Mouse (Mus musculus): ENCODE measurements around the gene Kifc5b. TPM values are rescaled to one million over a fixed set of nuclear protein-coding genes. Genes with fewer than 3 reads are reported as not detected.
"Not testable (repeated sequence)": the region's sequence is repeated elsewhere in the genome, so short reads cannot be mapped to it uniquely, and the experiment has no call there.

Gene Kifc5b
- polyA plus RNA-seq, 1 experiment from 2014 or later: 9.1 TPM

GRCm38 (mm10) chr17:26887926-26888325 is 29.0 kb upstream of the Kifc5b start:
- Histone ChIP-seq H3K9me3 (no peaks in the 10 kb centered on the region), H3K4me1 (peaks cover 23% of the 10 kb centered on the region), H3K4me2 (replicated peaks) (no peak overlapping the region), H3K27me3 (peaks cover 38% of the 10 kb centered on the region), H3K9ac (replicated peaks) (no peak overlapping the region), H3K4me3 (no peak overlapping the region), H3K27ac (replicated peaks) (no peak overlapping the region), H3K36me3 (no peaks in the 10 kb centered on the region)
- WGBS: 42% methylated on average over 3 of the region's 3 CpGs
- no peak for ATAC-seq (ENCODE audit: low FRiP score, low read depth)

GRCm38 (mm10) chr17:26892635-26893375 is 24.1 kb upstream of the Kifc5b start:
- Histone ChIP-seq H3K36me3 (no peaks in the 10 kb centered on the region), H3K9ac (replicated peaks) (no peak overlapping the region), H3K4me2 (replicated peaks) (peak overlapping the region; percentile 17; the same call in 1 of the 2 replicates), H3K27ac (replicated peaks) (no peak overlapping the region), H3K9me3 (no peaks in the 10 kb centered on the region), H3K27me3 (peaks cover 28% of the 10 kb centered on the region; the same call in 1 of the 2 replicates), H3K4me1 (peaks cover 19% of the 10 kb centered on the region), H3K4me3 (no peak overlapping the region)
- WGBS: 61% methylated on average over 16 of the region's 16 CpGs
- no peak for ATAC-seq (ENCODE audit: low FRiP score, low read depth)

- H3K27me3 ChIP-seq: peaks cover 22% of the 10 kb centered on the region; the same call in 1 of the 2 replicates
- H3K9ac ChIP-seq (replicated peaks): no peak overlapping the region
- no peaks in the 10 kb centered on the region for H3K36me3 ChIP-seq
- no peak for ATAC-seq (ENCODE audit: low FRiP score, low read depth)
- no peak overlapping the region for H3K4me2 ChIP-seq (replicated peaks)
- H3K27ac ChIP-seq (replicated peaks): no peak overlapping the region
- H3K9me3 ChIP-seq: no peaks in the 10 kb centered on the region
- H3K4me3 ChIP-seq: no peak overlapping the region
- WGBS: 73% methylated on average over 6 of the region's 6 CpGs
- H3K4me1 ChIP-seq: peaks cover 19% of the 10 kb centered on the region
Observed at GRCm38 (mm10) chr17:26893492-26893891, 23.4 kb upstream of the Kifc5b start.

GRCm38 (mm10) chr17:26894342-26894741 is 22.5 kb upstream of the Kifc5b start:
- ATAC-seq (ENCODE audit: low FRiP score, low read depth): no peak
- H3K4me2 ChIP-seq (replicated peaks): no peak overlapping the region
- peaks cover 18% of the 10 kb centered on the region; the same call in 1 of the 2 replicates for H3K27me3 ChIP-seq
- H3K27ac ChIP-seq (replicated peaks): no peak overlapping the region
- no peak overlapping the region for H3K4me3 ChIP-seq
- 79% methylated on average over 6 of the region's 6 CpGs for WGBS
- H3K4me1 ChIP-seq: peaks cover 19% of the 10 kb centered on the region
- H3K9me3 ChIP-seq: no peaks in the 10 kb centered on the region
- no peaks in the 10 kb centered on the region for H3K36me3 ChIP-seq
- no peak overlapping the region for H3K9ac ChIP-seq (replicated peaks)

- peaks cover 19% of the 10 kb centered on the region for H3K4me1 ChIP-seq
- peaks cover 14% of the 10 kb centered on the region; the same call in 1 of the 2 replicates for H3K27me3 ChIP-seq
- no peak overlapping the region for H3K27ac ChIP-seq (replicated peaks)
- H3K9me3 ChIP-seq: no peaks in the 10 kb centered on the region
- no peak for ATAC-seq (ENCODE audit: low FRiP score, low read depth)
- H3K9ac ChIP-seq (replicated peaks): no peak overlapping the region
- WGBS: 12% methylated on average over 10 of the region's 10 CpGs
- no peaks in the 10 kb centered on the region for H3K36me3 ChIP-seq
- no peak overlapping the region for H3K4me3 ChIP-seq
- no peak overlapping the region for H3K4me2 ChIP-seq (replicated peaks)
Observed at GRCm38 (mm10) chr17:26895578-26895977, 21.3 kb upstream of the Kifc5b start.

GRCm38 (mm10) chr17:26900916-26901315 is 16.0 kb upstream of the Kifc5b start:
- Histone ChIP-seq H3K4me3 (no peak overlapping the region), H3K4me1 (no peaks in the 10 kb centered on the region), H3K9me3 (no peaks in the 10 kb centered on the region), H3K36me3 (no peaks in the 10 kb centered on the region), H3K4me2 (replicated peaks) (no peak overlapping the region), H3K27me3 (no peaks in the 10 kb centered on the region), H3K27ac (replicated peaks) (no peak overlapping the region), H3K9ac (replicated peaks) (no peak overlapping the region)
- WGBS: 85% methylated on average over 6 of the region's 6 CpGs
- no peak for ATAC-seq (ENCODE audit: low FRiP score, low read depth)

GRCm38 (mm10) chr17:26904320-26904719 is 12.6 kb upstream of the Kifc5b start:
- no peaks in the 10 kb centered on the region for H3K9me3 ChIP-seq
- H3K27me3 ChIP-seq: no peaks in the 10 kb centered on the region
- no peak overlapping the region for H3K4me2 ChIP-seq (replicated peaks)
- WGBS: 63% methylated on average over 5 of the region's 5 CpGs
- H3K4me1 ChIP-seq: no peaks in the 10 kb centered on the region
- no peaks in the 10 kb centered on the region for H3K36me3 ChIP-seq
- no peak for ATAC-seq (ENCODE audit: low FRiP score, low read depth)
- H3K9ac ChIP-seq (replicated peaks): no peak overlapping the region
- no peak overlapping the region for H3K4me3 ChIP-seq
- H3K27ac ChIP-seq (replicated peaks): no peak overlapping the region

GRCm38 (mm10) chr17:26907506-26907905 is 9.4 kb upstream of the Kifc5b start:
- not testable (repeated sequence) for H3K27me3 ChIP-seq; H3K4me1 ChIP-seq; H3K9ac ChIP-seq (replicated peaks); H3K4me3 ChIP-seq; ATAC-seq (ENCODE audit: low FRiP score, low read depth); H3K36me3 ChIP-seq; H3K27ac ChIP-seq (replicated peaks); H3K4me2 ChIP-seq (replicated peaks); H3K9me3 ChIP-seq
- 92% methylated on average over 15 of the region's 15 CpGs for WGBS

- H3K36me3 ChIP-seq: no peaks in the 10 kb centered on the region
- WGBS: 54% methylated on average over 1 of the region's 1 CpGs
- H3K4me3 ChIP-seq: no peak overlapping the region
- H3K9me3 ChIP-seq: no peaks in the 10 kb centered on the region
- H3K27me3 ChIP-seq: peaks cover 4% of the 10 kb centered on the region; the same call in 1 of the 2 replicates
- no peak for ATAC-seq (ENCODE audit: low FRiP score, low read depth)
- no peak overlapping the region for H3K27ac ChIP-seq (replicated peaks)
- H3K9ac ChIP-seq (replicated peaks): no peak overlapping the region
- no peak overlapping the region for H3K4me2 ChIP-seq (replicated peaks)
- H3K4me1 ChIP-seq: peaks cover 15% of the 10 kb centered on the region
Observed at GRCm38 (mm10) chr17:26915248-26915647, 1.6 kb upstream of the Kifc5b start.

- H3K4me2 ChIP-seq (replicated peaks): peak overlapping the region; percentile 68
- 2% methylated on average over 11 of the region's 12 CpGs for WGBS
- not testable (repeated sequence) for H3K27ac ChIP-seq (replicated peaks); H3K36me3 ChIP-seq; ATAC-seq (ENCODE audit: low FRiP score, low read depth); H3K9me3 ChIP-seq; H3K27me3 ChIP-seq
- peaks cover 15% of the 10 kb centered on the region for H3K4me1 ChIP-seq
- H3K9ac ChIP-seq (replicated peaks): peak overlapping the region; percentile 77
- peak overlapping the region; percentile 79 for H3K4me3 ChIP-seq
Observed at GRCm38 (mm10) chr17:26917560-26917959, 669 bp downstream of the Kifc5b start.

- Histone ChIP-seq H3K4me2 (replicated peaks) (peak overlapping the region; percentile 68), H3K4me3 (peak overlapping the region; percentile 79), H3K36me3 (peaks cover 12% of the 10 kb centered on the region), H3K9me3 (no peaks in the 10 kb centered on the region), H3K4me1 (peaks cover 15% of the 10 kb centered on the region), H3K9ac (replicated peaks) (no peak overlapping the region), H3K27me3 (peaks cover 4% of the 10 kb centered on the region; the same call in 1 of the 2 replicates), H3K27ac (replicated peaks) (no peak overlapping the region)
- ATAC-seq (ENCODE audit: low FRiP score, low read depth): no peak
- WGBS: 80% methylated on average over 2 of the region's 2 CpGs
Observed at GRCm38 (mm10) chr17:26918343-26918742, 1.5 kb downstream of the Kifc5b start.

GRCm38 (mm10) chr17:26919516-26919915 is 2.6 kb downstream of the Kifc5b start:
- WGBS: 78% methylated on average over 2 of the region's 2 CpGs
- H3K4me2 ChIP-seq (replicated peaks); H3K9ac ChIP-seq (replicated peaks); H3K9me3 ChIP-seq; H3K27me3 ChIP-seq; ATAC-seq (ENCODE audit: low FRiP score, low read depth); H3K27ac ChIP-seq (replicated peaks); H3K4me3 ChIP-seq: not testable (repeated sequence)
- peaks cover 15% of the 10 kb centered on the region for H3K4me1 ChIP-seq
- H3K36me3 ChIP-seq: peaks cover 14% of the 10 kb centered on the region

Measured in midbrain, embryonic 12.5 days (tissue).